Mouse (Mus musculus) midbrain, embryonic 16.5 days (tissue): Measurements from ENCODE around the gene Pla2g12b. TPM values are rescaled to one million over a fixed set of nuclear protein-coding genes. Genes with fewer than 3 reads are reported as not detected.

ENCODE experiments used
- ATAC-seq: fragments of 200-750 bp; cut with Nextera tagmentation; 2 replicates; pipeline ENCODE4 v1.8.0; 2017; ENCODE audit warnings: moderate TSS enrichment
- H3K27ac ChIP-seq: fragments of 300-500 bp; sonication (generic); 2 replicates; pipeline ENCODE4 v1.5.1; 2014; ENCODE audit warnings: mild to moderate bottlenecking, low read length, mixed read lengths
- H3K27me3 ChIP-seq: fragments of 300-500 bp; sonication (generic); 2 replicates; pipeline ENCODE4 v1.6.1; 2014; ENCODE audit warnings: low read depth, low read length, mixed read lengths; ENCODE audit not compliant: control insufficient read depth, insufficient read depth
- H3K36me3 ChIP-seq: fragments of 300-500 bp; sonication (generic); 2 replicates; pipeline ENCODE4 v1.6.1; 2014; ENCODE audit warnings: mild to moderate bottlenecking, low read length, moderate library complexity, mixed read lengths; ENCODE audit not compliant: control insufficient read depth, insufficient read depth
- H3K4me1 ChIP-seq: fragments of 300-500 bp; sonication (generic); 2 replicates; pipeline ENCODE4 v1.6.1; 2014; ENCODE audit warnings: mild to moderate bottlenecking, low read length, mixed read lengths; ENCODE audit not compliant: control insufficient read depth, insufficient read depth
- H3K4me2 ChIP-seq: fragments of 300-500 bp; sonication (generic); 2 replicates; pipeline ENCODE4 v1.6.1; 2014; ENCODE audit warnings: mild to moderate bottlenecking, low read length, mixed read lengths
- H3K4me3 ChIP-seq: fragments of 300-500 bp; sonication (generic); 2 replicates; pipeline ENCODE4 v1.5.1; 2014; ENCODE audit warnings: low read depth, mild to moderate bottlenecking, low read length, moderate library complexity, mixed read lengths
- H3K9ac ChIP-seq: fragments of 300-500 bp; sonication (generic); 2 replicates; pipeline ENCODE4 v1.6.1; 2014; ENCODE audit warnings: low read depth, low read length, mixed read lengths
- H3K9me3 ChIP-seq: fragments of 300-500 bp; sonication (generic); replicated peaks from 2 replicates; pipeline ENCODE4 v1.6.1; 2014; ENCODE audit warnings: mild to moderate bottlenecking, low read length, mixed read lengths; ENCODE audit not compliant: control insufficient read depth, poor library complexity, severe bottlenecking
- WGBS: fragments of 180-500 bp; shearing (Covaris S2); extraction: QIAGEN DNeasy Blood & Tissue Kit; methylation state at CpG from one replicate; pipeline ENCODE4 v1.1.7; 2014; 5-methylcytosine and 5-hydroxymethylcytosine counted together
- polyA plus RNA-seq: library from polyadenylated mRNA; unstranded; fragments of >200 nt; fragmentation: Nextera tagmentation; extraction: Ambion mirVana; gene quantifications from 2 replicates; pipeline ENCODE4 v1.2.1, GENCODE M21; 2015

The Pla2g12b gene
- polyA plus RNA-seq, result not detected in 2 replicates

DNA sequence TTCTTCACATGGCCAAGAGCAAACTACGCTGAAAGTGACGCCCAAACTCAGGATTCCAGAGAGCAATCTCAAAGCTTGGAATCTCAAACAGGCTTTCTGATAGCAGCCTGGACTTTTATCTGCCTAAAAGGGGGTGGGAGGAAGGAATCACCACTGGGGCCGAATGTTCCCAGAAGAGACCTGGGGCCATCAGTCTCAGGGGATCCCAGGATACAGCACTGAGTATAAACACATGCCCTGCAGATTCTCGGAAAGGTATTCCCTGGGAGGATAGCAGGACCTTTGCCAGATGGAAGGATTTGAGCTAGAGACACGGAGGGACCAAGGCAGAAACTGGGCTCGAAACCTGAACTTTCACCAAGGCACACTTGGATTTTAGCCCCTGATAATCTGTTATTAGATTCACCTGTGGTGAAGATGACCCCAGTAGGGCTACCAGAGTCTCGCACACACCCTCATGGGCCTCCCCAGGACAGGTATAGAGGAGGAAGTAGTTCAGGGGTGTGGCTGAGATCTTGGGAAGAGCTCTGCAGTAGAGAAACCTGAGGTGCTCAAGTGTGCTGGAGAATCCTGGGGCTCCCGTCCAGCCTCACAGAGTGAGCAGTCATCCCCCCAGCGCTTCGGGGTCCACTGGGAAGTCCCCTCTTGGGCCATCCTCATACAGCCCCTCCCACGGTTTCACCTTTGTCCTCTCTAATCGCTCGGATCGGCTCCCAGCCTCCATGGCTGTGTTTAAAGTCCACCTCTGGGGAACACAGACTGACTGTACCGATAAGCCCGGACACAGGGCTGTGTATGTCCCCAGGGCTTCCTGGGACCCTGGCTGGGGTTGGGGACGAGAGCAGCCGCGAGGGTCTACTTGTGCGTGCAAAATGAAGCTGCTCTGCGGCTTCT is at the start of gene Pla2g12b:
Gene Pla2g12b, plus strand, starts transcription at position 762 of the 894 bp plus-strand sequence.
- Histone ChIP-seq H3K4me1 (no peaks in the 10 kb centered on the region), H3K27ac (no peak within 1 kb of the TSS), H3K4me3 (no peak within 1 kb of the TSS), H3K27me3 (no peaks in the 10 kb centered on the region), H3K9ac (no peak within 1 kb of the TSS), H3K4me2 (no peak within 1 kb of the TSS), H3K36me3 (no peaks in the 10 kb centered on the region), H3K9me3 (no peaks in the 10 kb centered on the region)
- 78% methylated on average over 21 of the region's 21 CpGs for WGBS
- no peak for ATAC-seq

- Histone ChIP-seq H3K36me3 (peaks cover 24% of the 10 kb centered on the region), H3K27ac (no peak overlapping the region), H3K4me1 (no peaks in the 10 kb centered on the region), H3K4me2 (no peak overlapping the region), H3K27me3 (no peaks in the 10 kb centered on the region), H3K9ac (no peak overlapping the region), H3K9me3 (no peaks in the 10 kb centered on the region), H3K4me3 (no peak overlapping the region)
- 77% methylated on average over 12 of the region's 12 CpGs for WGBS
- ATAC-seq, result no peak
These were observed 49.3 kb upstream of the Pla2g12b start for GRCm38 (mm10) chr10:59354120-59354519.

DNA sequence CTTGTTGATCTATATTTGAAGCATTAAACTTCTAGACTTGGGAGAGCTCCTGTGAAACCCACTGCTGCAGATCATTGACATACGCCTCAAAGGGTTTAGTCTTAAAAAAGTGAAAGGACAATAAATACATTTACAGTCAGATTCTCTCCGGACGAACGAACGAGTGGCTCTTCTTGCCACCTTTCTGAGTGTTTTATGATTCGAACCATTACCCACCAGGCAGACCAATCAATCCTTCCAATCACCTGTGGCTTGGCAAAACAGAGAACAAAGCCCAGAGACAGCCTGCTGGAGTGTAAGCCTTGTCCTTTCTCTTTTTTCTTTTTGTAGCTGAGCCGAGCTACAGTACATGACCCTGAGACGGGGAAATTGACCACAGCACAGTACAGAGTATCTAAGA is 48.4 kb upstream of the Pla2g12b start:
- Histone ChIP-seq H3K9ac (no peak overlapping the region), H3K36me3 (peaks cover 20% of the 10 kb centered on the region), H3K4me3 (no peak overlapping the region), H3K27me3 (no peaks in the 10 kb centered on the region), H3K27ac (no peak overlapping the region), H3K9me3 (no peaks in the 10 kb centered on the region), H3K4me2 (no peak overlapping the region), H3K4me1 (no peaks in the 10 kb centered on the region)
- ATAC-seq, result no peak
- WGBS, result 86% methylated on average over 8 of the region's 8 CpGs

DNA sequence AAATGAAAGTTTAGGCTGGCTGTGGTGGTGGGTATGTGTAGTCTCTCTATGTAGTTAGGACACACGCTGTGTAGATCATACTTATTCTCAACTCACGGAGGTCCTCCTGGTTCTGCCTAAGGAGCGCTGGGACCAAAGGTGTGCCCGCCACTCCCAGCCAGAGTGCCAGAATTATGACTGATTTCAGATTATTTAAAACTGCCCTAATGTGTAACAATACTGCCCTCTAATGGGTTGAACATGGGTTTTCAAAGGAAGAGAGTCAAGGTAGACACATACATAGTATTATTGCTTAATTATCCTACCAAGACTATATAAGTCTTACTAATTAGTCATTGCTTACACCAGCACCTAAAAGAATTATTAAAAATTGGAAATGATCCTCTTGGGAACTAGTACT is 44.7 kb upstream of the Pla2g12b start:
- Histone ChIP-seq H3K4me3 (no peak overlapping the region), H3K9me3 (no peaks in the 10 kb centered on the region), H3K27me3 (no peaks in the 10 kb centered on the region), H3K27ac (no peak overlapping the region), H3K4me1 (no peaks in the 10 kb centered on the region), H3K9ac (no peak overlapping the region), H3K4me2 (no peak overlapping the region), H3K36me3 (peaks cover 15% of the 10 kb centered on the region)
- ATAC-seq, result no peak
- 92% methylated on average over 4 of the region's 4 CpGs for WGBS

GRCm38 (mm10) chr10:59363208-59363607 is 40.3 kb upstream of the Pla2g12b start:
- H3K4me3 ChIP-seq, result no peak overlapping the region
- no peaks in the 10 kb centered on the region for H3K9me3 ChIP-seq
- no peak overlapping the region for H3K4me2 ChIP-seq
- H3K9ac ChIP-seq, result no peak overlapping the region
- no peak overlapping the region for H3K27ac ChIP-seq
- peaks cover 17% of the 10 kb centered on the region for H3K36me3 ChIP-seq
- ATAC-seq, result no peak
- H3K27me3 ChIP-seq, result no peaks in the 10 kb centered on the region
- H3K4me1 ChIP-seq, result no peaks in the 10 kb centered on the region
- 84% methylated on average over 2 of the region's 2 CpGs for WGBS

DNA sequence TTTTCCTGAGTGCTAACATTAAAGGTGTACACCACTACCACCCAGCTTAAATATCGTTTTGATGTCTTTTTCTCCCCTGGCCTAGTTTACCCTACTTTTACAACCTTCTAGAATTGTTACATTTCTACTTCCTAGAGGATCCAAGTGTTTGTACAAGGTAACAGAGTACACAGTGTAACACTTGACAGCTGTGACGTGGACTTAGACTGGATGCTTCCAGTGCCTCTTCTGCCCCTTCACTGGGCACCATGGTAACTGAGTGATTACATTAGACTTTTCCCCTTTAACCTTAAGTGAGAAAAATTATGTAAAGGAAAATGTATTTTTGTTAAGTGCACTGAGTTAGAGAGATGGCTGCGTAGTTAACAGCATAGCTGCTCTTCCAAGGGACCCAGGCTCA is 38.9 kb upstream of the Pla2g12b start:
- Histone ChIP-seq H3K36me3 (peaks cover 23% of the 10 kb centered on the region), H3K4me1 (no peaks in the 10 kb centered on the region), H3K4me3 (no peak overlapping the region), H3K9ac (no peak overlapping the region), H3K27me3 (no peaks in the 10 kb centered on the region), H3K4me2 (no peak overlapping the region), H3K9me3 (no peaks in the 10 kb centered on the region), H3K27ac (no peak overlapping the region)
- WGBS, result 89% methylated on average over 3 of the region's 3 CpGs
- ATAC-seq, result no peak

GRCm38 (mm10) chr10:59365804-59366589 is 37.5 kb upstream of the Pla2g12b start:
- no peak for ATAC-seq
- Histone ChIP-seq H3K27ac (no peak overlapping the region), H3K9ac (no peak overlapping the region), H3K4me2 (no peak overlapping the region), H3K36me3 (peaks cover 30% of the 10 kb centered on the region), H3K4me1 (no peaks in the 10 kb centered on the region), H3K4me3 (no peak overlapping the region), H3K9me3 (no peaks in the 10 kb centered on the region), H3K27me3 (no peaks in the 10 kb centered on the region)
- 77% methylated on average over 5 of the region's 5 CpGs for WGBS

GRCm38 (mm10) chr10:59366746-59367145 is 36.7 kb upstream of the Pla2g12b start:
- Histone ChIP-seq H3K4me1 (no peaks in the 10 kb centered on the region), H3K27me3 (no peaks in the 10 kb centered on the region), H3K36me3 (peaks cover 30% of the 10 kb centered on the region), H3K27ac (no peak overlapping the region), H3K4me2 (no peak overlapping the region), H3K9me3 (no peaks in the 10 kb centered on the region), H3K9ac (no peak overlapping the region), H3K4me3 (no peak overlapping the region)
- no peak for ATAC-seq
- 92% methylated on average over 4 of the region's 4 CpGs for WGBS

DNA sequence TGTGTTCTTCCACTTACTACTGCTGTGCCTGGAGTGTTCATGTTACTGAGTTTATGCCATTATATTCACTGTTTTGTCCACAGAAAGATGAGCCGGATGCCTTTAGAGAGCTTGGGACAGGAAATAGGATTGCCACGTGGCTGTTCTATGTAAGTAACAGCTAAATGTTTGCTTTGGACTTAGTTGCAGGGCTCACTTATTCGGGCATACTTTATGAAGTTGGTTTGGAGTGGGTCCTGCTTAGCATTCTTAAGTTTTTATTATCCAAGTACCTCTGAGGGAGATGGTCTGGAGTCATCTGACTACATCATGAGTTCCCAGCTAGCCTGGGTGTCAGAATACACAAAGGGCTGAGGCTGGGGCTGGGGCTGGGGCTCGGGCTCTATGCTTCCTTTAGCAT is 36.3 kb upstream of the Pla2g12b start:
- H3K9me3 ChIP-seq, result no peaks in the 10 kb centered on the region
- no peak overlapping the region for H3K9ac ChIP-seq
- no peak overlapping the region for H3K4me2 ChIP-seq
- no peaks in the 10 kb centered on the region for H3K27me3 ChIP-seq
- WGBS, result 90% methylated on average over 4 of the region's 4 CpGs
- no peak for ATAC-seq
- H3K4me1 ChIP-seq, result no peaks in the 10 kb centered on the region
- H3K36me3 ChIP-seq, result peaks cover 28% of the 10 kb centered on the region
- H3K4me3 ChIP-seq, result no peak overlapping the region
- H3K27ac ChIP-seq, result no peak overlapping the region
